Mouse (Mus musculus) heart, embryonic 15.5 days (tissue): Measurements from ENCODE around the gene Ralbp1. TPM values are rescaled to one million over a fixed set of nuclear protein-coding genes. Genes with fewer than 3 reads are reported as not detected.

Experiments used
- ATAC-seq: fragments of 200-750 bp; cut with Nextera tagmentation; replicated peaks from 2 replicates; pipeline ENCODE4 v1.8.0; 2017; ENCODE audit warnings: low read depth, moderate TSS enrichment; ENCODE audit not compliant: insufficient number of reproducible peaks, insufficient read depth, low FRiP score
- H3K27ac ChIP-seq: fragments of 300-500 bp; sonication (generic); 2 replicates; pipeline ENCODE4 v1.5.1; 2015; ENCODE audit warnings: mild to moderate bottlenecking, inconsistent platforms
- H3K27me3 ChIP-seq: fragments of 300-500 bp; sonication (generic); 2 replicates; pipeline ENCODE4 v1.6.1; 2015; ENCODE audit warnings: inconsistent platforms
- H3K36me3 ChIP-seq: fragments of 300-500 bp; sonication (generic); 2 replicates; pipeline ENCODE4 v1.6.1; 2015; ENCODE audit warnings: mild to moderate bottlenecking, inconsistent platforms
- H3K4me1 ChIP-seq: fragments of 300-500 bp; sonication (generic); replicated peaks from 2 replicates; pipeline ENCODE4 v1.6.1; 2015; ENCODE audit warnings: inconsistent platforms
- H3K4me2 ChIP-seq: fragments of 300-500 bp; sonication (generic); 2 replicates; pipeline ENCODE4 v1.6.1; 2015; ENCODE audit warnings: inconsistent platforms, mild to moderate bottlenecking, moderate library complexity
- H3K4me3 ChIP-seq: fragments of 300-500 bp; sonication (generic); 2 replicates; pipeline ENCODE4 v1.5.1; 2015; ENCODE audit warnings: mild to moderate bottlenecking, inconsistent platforms
- H3K9ac ChIP-seq: fragments of 300-500 bp; sonication (generic); 2 replicates; pipeline ENCODE4 v1.6.1; 2015; ENCODE audit warnings: mild to moderate bottlenecking, inconsistent platforms
- H3K9me3 ChIP-seq: fragments of 300-500 bp; sonication (generic); replicated peaks from 2 replicates; pipeline ENCODE4 v1.6.1; 2016; ENCODE audit warnings: inconsistent platforms
- WGBS: fragments of 180-500 bp; shearing (Covaris S2); methylation state at CpG from one replicate; pipeline ENCODE4 v1.1.7; 2015; ENCODE audit warnings: mixed read lengths; 5-methylcytosine and 5-hydroxymethylcytosine counted together
- polyA plus RNA-seq: library from polyadenylated mRNA; unstranded; fragments of >200 nt; fragmentation: Nextera tagmentation; extraction: Ambion mirVana; gene quantifications from 2 replicates; pipeline ENCODE4 v1.2.1, GENCODE M21; 2015

The Ralbp1 gene
- polyA plus RNA-seq, 1 experiment from 2014 or later, result 51.1 TPM

DNA sequence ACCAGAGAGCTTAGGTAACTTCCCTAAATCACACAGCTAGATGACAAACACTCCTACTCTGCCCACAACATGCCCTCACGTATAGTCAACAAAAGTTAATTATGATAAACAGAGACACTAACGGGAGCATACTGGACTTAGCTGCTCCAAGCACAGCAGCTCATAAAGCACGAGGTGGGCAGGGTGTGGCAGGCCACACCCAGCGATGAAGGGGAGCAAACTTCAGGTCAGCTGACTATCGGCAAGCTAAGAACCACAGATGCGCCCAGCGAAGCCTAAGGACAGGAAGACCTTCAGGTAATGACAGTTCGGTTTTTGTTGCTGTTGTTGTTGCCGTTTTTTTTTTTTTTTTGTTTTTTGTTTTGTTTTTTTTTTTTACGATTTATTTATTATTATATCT is 15.9 kb downstream of the Ralbp1 start:
- 91% methylated on average over 10 of the region's 10 CpGs for WGBS
- no peaks in the 10 kb centered on the region for H3K9me3 ChIP-seq
- H3K4me2 ChIP-seq, result no peak overlapping the region
- H3K36me3 ChIP-seq, result no peaks in the 10 kb centered on the region
- peaks cover 14% of the 10 kb centered on the region for H3K4me1 ChIP-seq
- no peaks in the 10 kb centered on the region for H3K27me3 ChIP-seq
- no peak overlapping the region for H3K9ac ChIP-seq
- ATAC-seq, result no peak
- H3K27ac ChIP-seq, result no peak overlapping the region
- H3K4me3 ChIP-seq, result no peak overlapping the region

DNA sequence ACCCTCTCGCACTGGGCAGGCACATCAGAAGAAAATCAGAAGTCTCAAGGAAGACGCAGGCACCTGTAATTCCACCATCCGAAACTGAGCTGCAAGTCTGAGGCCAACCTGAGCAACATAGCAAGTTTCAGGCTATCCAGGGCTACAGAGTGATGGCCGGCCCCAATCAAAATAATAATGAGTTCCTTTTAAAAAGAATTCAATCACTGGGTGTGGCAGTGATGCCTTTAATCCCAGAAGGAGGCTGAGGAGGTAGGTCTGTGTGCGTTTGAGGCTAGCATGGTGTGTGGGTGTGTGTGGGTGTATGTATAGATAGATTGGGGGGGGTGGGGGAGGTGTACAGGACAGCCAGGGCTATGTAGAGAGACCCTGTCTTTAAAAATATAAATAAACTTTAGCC is 17.6 kb downstream of the Ralbp1 start:
- no peak overlapping the region for H3K4me2 ChIP-seq
- no peaks in the 10 kb centered on the region for H3K9me3 ChIP-seq
- H3K27ac ChIP-seq, result no peak overlapping the region
- H3K4me3 ChIP-seq, result no peak overlapping the region
- ATAC-seq, result no peak
- H3K27me3 ChIP-seq, result no peaks in the 10 kb centered on the region
- peaks cover 10% of the 10 kb centered on the region for H3K36me3 ChIP-seq
- no peak overlapping the region for H3K9ac ChIP-seq
- H3K4me1 ChIP-seq, result peaks cover 14% of the 10 kb centered on the region
- 87% methylated on average over 5 of the region's 5 CpGs for WGBS

DNA sequence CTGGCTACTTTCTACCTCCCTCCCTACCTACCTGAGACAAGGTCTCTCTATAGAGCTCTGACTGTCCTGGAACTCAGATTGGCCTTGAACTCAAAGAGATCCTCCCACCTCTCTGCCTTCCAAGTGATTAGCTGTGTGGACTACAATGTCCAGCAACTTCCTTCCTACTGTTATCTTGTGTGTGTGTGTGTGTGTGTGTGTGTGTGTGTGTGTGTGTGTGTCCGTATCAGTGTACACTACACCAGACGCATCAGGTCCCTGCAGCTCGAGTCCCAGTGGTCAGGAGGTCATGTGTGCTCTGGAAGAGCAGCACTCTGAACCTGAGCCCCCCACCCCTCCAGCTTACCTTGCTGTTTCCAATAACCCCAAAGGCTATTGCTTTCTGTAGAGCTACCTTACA is 19.4 kb downstream of the Ralbp1 start:
- Histone ChIP-seq H3K36me3 (peaks cover 10% of the 10 kb centered on the region), H3K4me3 (no peak overlapping the region), H3K27ac (no peak overlapping the region), H3K27me3 (no peaks in the 10 kb centered on the region), H3K9me3 (no peaks in the 10 kb centered on the region), H3K4me2 (no peak overlapping the region), H3K4me1 (no peaks in the 10 kb centered on the region), H3K9ac (no peak overlapping the region)
- no peak for ATAC-seq
- 42% methylated on average over 3 of the region's 3 CpGs for WGBS

DNA sequence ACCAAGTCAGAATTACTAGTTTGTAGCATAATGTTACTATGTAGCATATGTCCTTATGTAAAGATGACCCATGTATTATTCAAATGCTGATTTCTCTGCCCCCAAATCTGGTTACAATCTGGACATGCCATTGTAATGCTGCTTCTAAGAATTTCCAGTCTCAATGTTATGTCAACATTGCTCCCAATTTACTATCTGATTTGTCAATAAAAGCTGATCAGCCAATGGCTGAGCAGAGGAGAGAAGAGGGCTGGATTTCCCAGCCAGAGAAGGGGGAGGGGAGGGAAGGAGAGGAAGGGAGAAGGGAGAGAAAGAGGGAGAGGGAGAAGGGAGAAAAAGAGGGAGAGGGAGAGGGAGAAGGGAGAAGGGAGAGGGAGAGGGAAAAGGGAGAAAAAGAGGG is 20.3 kb downstream of the Ralbp1 start:
- Histone ChIP-seq H3K27me3 (no peaks in the 10 kb centered on the region), H3K4me2 (no peak overlapping the region), H3K36me3 (peaks cover 15% of the 10 kb centered on the region), H3K4me1 (no peaks in the 10 kb centered on the region), H3K27ac (no peak overlapping the region), H3K9me3 (no peaks in the 10 kb centered on the region), H3K9ac (no peak overlapping the region), H3K4me3 (no peak overlapping the region)
- no peak for ATAC-seq

DNA sequence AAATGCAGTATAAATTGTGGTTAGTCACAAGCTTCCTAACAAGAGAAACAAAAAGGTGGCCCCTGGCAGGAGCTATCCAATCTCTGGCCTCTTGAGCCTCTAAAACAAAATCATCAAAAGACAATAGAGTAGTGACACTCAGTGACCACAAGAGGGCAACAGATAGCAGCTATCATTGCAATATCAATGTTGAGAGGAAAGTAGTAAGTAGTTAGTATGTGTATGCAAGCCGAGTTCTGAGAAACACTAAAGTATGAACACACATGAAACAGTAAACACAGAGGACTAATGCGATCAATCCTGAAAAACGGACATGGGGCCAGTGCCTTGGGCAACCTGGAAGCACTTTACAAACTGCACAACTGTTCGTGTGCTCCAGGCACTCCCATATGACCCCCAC is 20.9 kb downstream of the Ralbp1 start:
- H3K27me3 ChIP-seq, result no peaks in the 10 kb centered on the region
- no peak overlapping the region for H3K9ac ChIP-seq
- peaks cover 15% of the 10 kb centered on the region for H3K36me3 ChIP-seq
- H3K9me3 ChIP-seq, result no peaks in the 10 kb centered on the region
- no peak overlapping the region for H3K27ac ChIP-seq
- H3K4me2 ChIP-seq, result no peak overlapping the region
- 0 out of 2 replicates have a peak, but pooled peaks have one; percentile 31 for ATAC-seq
- 33% methylated on average over 4 of the region's 4 CpGs for WGBS
- no peak overlapping the region for H3K4me3 ChIP-seq
- H3K4me1 ChIP-seq, result no peaks in the 10 kb centered on the region

DNA sequence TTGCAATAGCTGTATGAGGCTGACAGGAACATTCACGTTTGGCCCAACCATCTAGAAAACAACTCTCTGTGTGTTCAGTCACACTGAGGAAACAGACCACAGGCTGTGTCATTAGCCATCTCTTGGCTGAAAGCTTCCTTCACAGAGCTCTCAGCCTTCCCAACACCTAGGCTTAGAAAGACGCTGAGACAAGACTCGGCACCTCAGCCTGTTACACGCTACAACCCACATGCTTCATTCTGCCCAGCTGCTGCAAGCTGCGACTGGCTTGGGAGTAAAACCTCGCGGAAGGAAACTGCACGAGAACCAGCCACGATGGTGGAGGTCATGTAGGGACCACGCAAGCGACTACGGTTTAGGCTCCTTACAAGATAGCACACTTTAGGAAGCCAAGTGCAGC is 21.8 kb downstream of the Ralbp1 start:
- 94% methylated on average over 12 of the region's 12 CpGs for WGBS
- Histone ChIP-seq H3K4me2 (no peak overlapping the region), H3K4me1 (no peaks in the 10 kb centered on the region), H3K9ac (no peak overlapping the region), H3K4me3 (no peak overlapping the region), H3K9me3 (no peaks in the 10 kb centered on the region), H3K27me3 (no peaks in the 10 kb centered on the region), H3K36me3 (peaks cover 15% of the 10 kb centered on the region), H3K27ac (no peak overlapping the region)
- ATAC-seq, result no peak

DNA sequence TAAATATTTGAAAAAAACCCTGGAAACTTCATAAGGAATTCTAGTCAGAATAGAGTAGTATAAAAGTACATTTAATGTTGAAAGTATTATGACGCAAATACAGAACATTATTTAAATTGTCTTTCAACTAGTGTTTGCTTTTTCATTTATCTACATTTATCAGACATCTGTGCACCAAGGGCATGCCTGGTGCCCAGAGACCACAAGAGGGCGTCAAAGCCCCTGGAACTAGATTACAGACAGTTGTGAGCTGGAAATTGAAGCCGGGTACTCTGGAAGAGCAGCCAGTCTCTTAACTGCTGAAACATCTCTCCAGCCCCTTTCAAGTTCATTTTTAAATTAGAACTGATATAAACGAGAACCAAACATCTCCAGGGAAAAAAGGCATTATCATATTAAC is 23.0 kb downstream of the Ralbp1 start:
- Histone ChIP-seq H3K4me2 (no peak overlapping the region), H3K9me3 (no peaks in the 10 kb centered on the region), H3K4me1 (no peaks in the 10 kb centered on the region), H3K9ac (no peak overlapping the region), H3K27me3 (no peaks in the 10 kb centered on the region), H3K36me3 (peaks cover 19% of the 10 kb centered on the region), H3K27ac (no peak overlapping the region), H3K4me3 (no peak overlapping the region)
- WGBS, result 64% methylated on average over 4 of the region's 4 CpGs
- ATAC-seq, result no peak

DNA sequence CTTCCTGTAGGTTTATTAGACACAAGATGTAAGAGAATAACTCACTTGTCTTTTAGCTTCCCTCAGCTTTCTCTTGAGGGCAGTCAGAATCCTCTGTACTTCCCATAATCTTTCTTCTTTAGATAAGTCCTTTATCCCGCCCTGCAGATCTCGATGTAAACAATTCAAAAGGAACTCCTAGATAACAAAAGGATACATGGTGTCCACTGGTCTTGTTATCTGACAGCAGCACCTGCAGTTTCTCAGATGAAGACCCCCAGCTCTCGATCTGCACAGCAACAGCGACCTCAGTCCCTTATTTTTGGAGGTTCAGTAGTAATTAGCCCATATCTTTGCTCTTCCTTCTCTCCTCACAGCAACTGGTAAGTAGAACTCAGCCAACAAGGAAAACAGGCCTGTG is 28.0 kb downstream of the Ralbp1 start:
- Histone ChIP-seq H3K9me3 (no peaks in the 10 kb centered on the region), H3K4me1 (no peaks in the 10 kb centered on the region), H3K36me3 (peaks cover 29% of the 10 kb centered on the region), H3K4me2 (no peak overlapping the region), H3K4me3 (no peak overlapping the region), H3K27ac (no peak overlapping the region), H3K27me3 (no peaks in the 10 kb centered on the region), H3K9ac (no peak overlapping the region)
- no peak for ATAC-seq
- 32% methylated on average over 4 of the region's 4 CpGs for WGBS

DNA sequence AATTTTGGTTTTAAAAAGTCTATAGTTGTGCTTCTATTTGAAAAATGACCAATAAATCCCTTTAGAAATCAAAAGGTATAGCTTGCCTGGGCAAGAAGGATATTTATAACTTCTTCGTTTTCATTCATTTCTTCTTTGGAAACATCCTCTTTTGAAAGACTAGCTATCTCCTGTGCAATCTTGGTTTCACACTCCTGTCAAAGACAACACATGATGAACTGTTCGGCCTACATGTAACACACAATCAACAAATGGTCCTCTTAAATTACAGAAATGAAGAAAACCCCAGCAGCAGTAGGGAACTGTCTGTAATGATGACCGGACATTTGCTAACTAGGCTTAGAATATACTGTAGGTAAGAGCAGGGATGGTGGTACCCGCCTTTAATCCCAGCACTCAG is 31.6 kb downstream of the Ralbp1 start:
- H3K4me1 ChIP-seq, result no peaks in the 10 kb centered on the region
- H3K27me3 ChIP-seq, result no peaks in the 10 kb centered on the region
- no peak overlapping the region for H3K4me2 ChIP-seq
- WGBS, result 89% methylated on average over 4 of the region's 4 CpGs
- H3K36me3 ChIP-seq, result peaks cover 53% of the 10 kb centered on the region
- no peak for ATAC-seq
- H3K4me3 ChIP-seq, result no peak overlapping the region
- H3K9ac ChIP-seq, result no peak overlapping the region
- H3K9me3 ChIP-seq, result no peaks in the 10 kb centered on the region
- no peak overlapping the region for H3K27ac ChIP-seq

DNA sequence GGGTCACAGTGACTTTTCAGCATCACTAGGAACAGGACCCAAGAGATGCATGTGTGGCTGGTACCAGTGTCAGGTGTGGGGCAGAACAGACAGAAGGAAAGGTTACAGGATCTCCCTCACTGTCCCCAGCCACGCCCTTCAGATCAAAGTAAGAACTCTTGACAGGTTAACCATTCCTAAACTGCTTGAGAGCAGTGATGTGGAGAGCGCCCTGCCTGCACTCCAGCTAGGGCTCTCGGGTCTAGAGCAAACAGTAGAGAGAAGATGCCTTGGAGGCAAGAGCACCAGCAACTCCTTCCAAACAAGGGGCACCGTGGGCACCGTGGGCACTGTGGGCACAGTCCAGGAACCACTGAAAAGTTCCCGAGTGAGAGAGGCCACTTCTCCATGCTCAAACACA is 32.3 kb downstream of the Ralbp1 start:
- 80% methylated on average over 6 of the region's 6 CpGs for WGBS
- no peak for ATAC-seq

DNA sequence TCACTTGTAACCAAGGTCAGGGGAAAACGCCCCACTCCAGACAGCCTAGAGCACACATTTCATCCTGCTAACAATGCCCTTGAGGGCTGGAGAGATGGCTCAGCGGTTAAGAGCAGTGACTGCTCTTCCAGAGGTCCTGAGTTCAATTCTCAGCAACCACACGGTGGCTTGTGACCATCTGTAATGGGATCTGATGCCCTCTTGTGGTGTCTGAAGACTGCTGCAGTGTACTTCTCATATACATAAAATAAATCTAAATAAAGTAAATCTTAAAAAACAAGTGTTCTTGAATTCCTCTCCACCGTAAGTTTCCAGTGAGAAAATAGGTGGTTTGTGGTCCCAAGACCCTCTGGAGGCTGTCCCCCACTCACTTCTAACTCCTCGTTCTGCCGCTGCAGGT is 33.8 kb downstream of the Ralbp1 start:
- Histone ChIP-seq H3K4me1 (peaks cover 6% of the 10 kb centered on the region; the same call in 1 of the 2 replicates), H3K4me3 (no peak overlapping the region), H3K27ac (no peak overlapping the region), H3K27me3 (no peaks in the 10 kb centered on the region), H3K4me2 (no peak overlapping the region), H3K9me3 (no peaks in the 10 kb centered on the region), H3K36me3 (peaks cover 55% of the 10 kb centered on the region), H3K9ac (no peak overlapping the region)
- no peak for ATAC-seq
- WGBS, result 93% methylated on average over 6 of the region's 6 CpGs

More for the DNA sequence above, 32.3 kb downstream of the Ralbp1 start:
- Histone ChIP-seq H3K4me1 (no peaks in the 10 kb centered on the region), H3K4me3 (no peak overlapping the region), H3K36me3 (peaks cover 56% of the 10 kb centered on the region), H3K27ac (no peak overlapping the region), H3K4me2 (no peak overlapping the region), H3K9ac (no peak overlapping the region), H3K9me3 (no peaks in the 10 kb centered on the region), H3K27me3 (no peaks in the 10 kb centered on the region)

DNA sequence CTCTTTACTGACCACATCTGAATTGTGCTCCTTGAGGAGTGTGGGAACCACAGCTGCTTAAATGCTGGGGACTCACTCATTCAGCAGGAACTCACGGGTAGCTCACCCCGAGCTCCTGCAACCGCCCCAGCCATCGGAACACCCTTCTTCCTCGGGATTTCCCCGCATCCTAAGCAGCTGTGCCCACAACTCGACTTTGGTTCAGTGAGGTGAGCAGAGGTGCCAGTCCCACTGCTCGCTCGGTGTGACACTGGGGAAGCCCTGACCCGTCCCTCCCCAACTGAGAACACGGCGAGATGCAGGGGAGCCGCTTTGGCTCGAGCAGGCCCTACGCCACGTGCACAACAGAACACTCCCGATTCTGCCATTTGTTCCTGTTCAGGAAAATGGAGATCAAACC is 35.1 kb downstream of the Ralbp1 start:
- peaks cover 49% of the 10 kb centered on the region for H3K36me3 ChIP-seq
- ATAC-seq, result no peak
- no peak overlapping the region for H3K9ac ChIP-seq

More for the DNA sequence above, 35.1 kb downstream of the Ralbp1 start:
- Histone ChIP-seq H3K4me2 (no peak overlapping the region), H3K27ac (no peak overlapping the region), H3K9me3 (no peaks in the 10 kb centered on the region), H3K4me1 (peaks cover 6% of the 10 kb centered on the region; the same call in 1 of the 2 replicates), H3K4me3 (no peak overlapping the region), H3K27me3 (no peaks in the 10 kb centered on the region)
- 89% methylated on average over 17 of the region's 17 CpGs for WGBS
